Mouse (Mus musculus) WW6 (cell line): Measurements from ENCODE around the gene Dnajb1.

Experiments used
- DNase-seq: peaks from one replicate; pipeline ENCODE4 v3.0.0-alpha.2; 2013; ENCODE audit warnings: low read depth, low spot score

Dnajb1 gene

DNA sequence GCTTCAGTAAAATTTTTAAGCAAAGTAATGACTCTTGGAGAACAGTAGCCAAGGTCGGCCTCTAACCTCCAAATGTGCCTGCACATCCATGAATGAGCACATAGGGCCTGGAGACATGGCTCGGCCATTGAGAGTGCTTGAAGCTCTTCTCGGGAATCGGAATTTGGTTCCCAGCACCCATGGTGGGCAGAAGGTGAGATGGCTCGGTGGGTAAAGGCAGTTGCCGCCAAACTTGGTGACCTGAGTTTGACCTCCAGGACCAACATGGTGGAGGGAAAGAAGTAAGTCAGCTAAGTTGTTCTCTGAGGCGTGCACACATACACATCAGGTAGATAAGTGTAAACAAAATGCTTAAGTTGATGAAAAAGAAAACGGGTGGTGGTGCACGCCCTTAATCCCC lies 48.0 kb downstream of the Dnajb1 start:
- no peak for DNase-seq

DNA sequence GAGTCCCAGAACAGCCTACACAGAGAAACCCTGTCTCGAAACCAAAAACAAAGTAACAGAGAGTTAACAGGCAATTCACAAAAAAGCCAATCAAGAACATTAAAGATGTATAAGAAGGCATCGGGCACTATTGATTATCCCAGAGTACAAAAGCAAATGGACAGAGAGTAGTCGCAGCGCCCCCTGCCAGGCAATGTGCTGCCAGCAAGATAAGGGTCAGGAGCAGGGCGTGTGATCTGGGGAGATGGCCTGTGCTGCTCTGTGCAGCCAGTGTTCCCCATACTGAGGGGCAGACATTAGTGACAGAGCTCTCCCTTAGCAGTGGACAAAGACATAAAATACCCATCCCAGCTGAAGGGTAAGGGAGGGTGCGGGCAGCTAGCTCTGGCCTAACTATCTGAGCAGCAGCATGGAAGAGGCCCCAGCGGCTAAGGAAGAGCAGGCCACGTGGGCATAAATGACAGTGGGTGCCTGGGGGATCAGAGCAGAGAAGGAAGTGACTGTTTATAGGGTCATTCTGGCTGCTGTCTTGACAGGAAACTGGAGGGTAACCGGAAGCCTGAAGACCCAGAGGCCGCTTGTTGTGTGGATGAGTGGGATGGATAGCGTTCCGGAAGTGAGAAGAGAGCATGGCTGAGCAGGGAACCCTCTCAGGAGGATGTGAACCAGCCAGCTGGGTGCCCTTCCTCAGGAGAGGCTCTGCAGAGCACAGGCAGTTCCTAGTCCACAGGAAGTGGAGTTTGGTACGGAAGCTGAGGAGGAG lies 48.7 kb downstream of the Dnajb1 start:
- DNase-seq = no peak

DNA sequence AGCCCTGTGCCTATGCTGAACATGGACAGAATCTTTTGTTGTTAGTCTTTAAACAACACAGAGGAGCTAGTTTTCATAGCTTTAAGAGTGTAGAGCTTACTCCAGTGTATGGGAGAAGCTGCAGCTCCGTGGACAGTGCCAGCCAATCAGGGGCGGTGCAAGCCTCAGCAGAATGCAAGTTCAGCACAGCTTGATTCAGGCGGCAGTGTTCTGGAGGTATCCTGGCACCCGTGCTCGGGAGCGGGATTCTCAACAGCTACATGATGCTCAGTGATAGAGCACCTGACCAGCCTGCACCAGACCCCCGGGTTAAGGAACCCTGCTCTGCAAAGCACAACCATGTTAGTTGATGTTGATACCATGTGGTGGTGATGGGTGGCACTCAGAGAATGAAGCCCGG lies 52.6 kb downstream of the Dnajb1 start:
- DNase-seq = no peak

DNA sequence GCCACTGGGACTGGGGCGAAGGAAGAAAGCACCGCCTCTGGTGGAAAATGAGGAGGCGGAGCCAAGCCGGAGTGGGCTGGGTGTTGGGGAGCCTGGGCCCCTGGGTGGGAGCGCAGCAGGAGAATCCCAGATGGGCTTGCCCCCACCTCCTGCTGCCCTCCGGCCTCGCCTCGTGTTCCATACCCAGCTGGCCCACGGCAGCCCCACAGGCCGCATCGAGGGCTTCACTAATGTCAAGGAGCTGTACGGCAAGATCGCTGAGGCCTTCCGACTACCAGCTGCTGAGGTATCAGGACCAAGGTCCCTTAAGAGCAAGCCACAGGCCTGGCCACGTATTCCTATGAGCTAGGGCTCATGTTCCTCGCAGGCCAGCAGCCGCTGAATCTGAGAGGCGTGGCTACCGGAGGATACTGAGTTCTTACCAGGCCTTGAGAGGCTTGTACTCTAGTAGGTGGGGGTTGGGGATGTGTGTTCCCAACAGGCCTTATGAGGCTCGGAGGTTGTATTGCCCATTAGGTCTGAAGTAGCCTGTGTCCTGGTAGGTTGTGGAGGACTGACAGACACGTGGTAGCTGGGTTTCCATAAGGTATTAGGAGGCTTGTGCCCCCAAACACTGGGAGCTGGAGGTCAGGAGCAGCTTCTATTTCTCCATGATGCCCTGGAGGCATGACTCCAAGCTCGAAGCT lies 53.1 kb downstream of the Dnajb1 start:
- DNase-seq = no peak
